In the genomic region with DNA sequence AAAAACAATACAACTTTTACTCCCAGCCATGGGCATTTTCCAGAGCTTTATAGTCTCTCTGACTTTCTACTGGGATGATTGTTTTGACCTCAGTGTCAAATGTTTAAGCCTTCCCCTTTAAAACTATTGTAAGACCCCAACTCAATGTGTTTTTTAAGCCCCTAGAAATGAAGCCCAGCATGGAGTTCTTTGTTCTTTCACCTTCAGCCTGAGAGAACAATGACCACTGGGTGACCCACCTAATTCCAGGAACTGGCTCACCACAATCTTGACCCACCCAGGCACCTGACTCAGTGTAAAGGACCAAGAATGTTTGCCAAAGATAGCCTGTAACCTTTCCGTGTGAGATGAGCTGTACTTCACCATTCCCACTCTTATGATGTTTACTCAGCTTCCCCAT, we compare ENCODE assay signal across 25 mouse cellular contexts.
"Had no signal": no experiment of that assay in that cellular context is flagged by ENCODE, and none has a peak within 500 bp of the region (broad histone marks: within the 10 kb centered on the region; RNA-seq: fewer than 3 reads in every experiment).

No protein-coding gene starts in this region.

- H3K9ac ChIP-seq: heart, embryonic 12.5 days; hindbrain, embryonic 13.5 days; hindbrain, embryonic 15.5 days; kidney, embryonic 15.5 days; limb, embryonic 12.5 days; liver, embryonic 13.5 days; liver, embryonic 15.5 days had no signal

- H3K4me1 ChIP-seq: heart, embryonic 10.5 days; hindbrain, embryonic 13.5 days; hindbrain, embryonic 15.5 days; kidney, embryonic 15.5 days; limb, embryonic 10.5 days; limb, embryonic 12.5 days; liver, embryonic 13.5 days; liver, embryonic 15.5 days had no signal

- H3K4me3 ChIP-seq: heart, embryonic 10.5 days; heart, embryonic 12.5 days; hindbrain, embryonic 13.5 days; hindbrain, embryonic 15.5 days; kidney, embryonic 15.5 days; left cerebral cortex, adult 2 months; limb, embryonic 10.5 days; limb, embryonic 12.5 days; liver, embryonic 13.5 days; liver, embryonic 15.5 days had no signal

- ATAC-seq: hindbrain, postnatal 0 days; intestine, embryonic 16.5 days had no signal

- H3K27me3 ChIP-seq: heart, embryonic 12.5 days; hindbrain, embryonic 13.5 days; hindbrain, embryonic 15.5 days; kidney, embryonic 15.5 days; limb, embryonic 12.5 days; liver, embryonic 13.5 days; liver, embryonic 15.5 days had no signal

- DNase-seq: gastrocnemius, postnatal 10 days; gastrocnemius, postnatal 25 days; heart, adult 18-20 months; heart, postnatal 14 days; heart, postnatal 36 days; kidney, adult 11 months; kidney, adult 2 months; kidney, adult 9 months; kidney, postnatal 14 days; kidney, postnatal 36 days; liver; liver, embryonic 13.5 days had no signal

- H3K9me3 ChIP-seq: heart, embryonic 10.5 days; hindbrain, embryonic 13.5 days; hindbrain, embryonic 15.5 days; kidney, embryonic 15.5 days; limb, embryonic 10.5 days; limb, embryonic 12.5 days; liver, embryonic 15.5 days had no signal

- H3K27ac ChIP-seq: heart, embryonic 10.5 days; hindbrain, embryonic 13.5 days; hindbrain, embryonic 15.5 days; hindbrain, postnatal 0 days; kidney, embryonic 15.5 days; kidney, postnatal 0 days; left cerebral cortex, adult 2 months; limb, embryonic 10.5 days; limb, embryonic 12.5 days; liver, embryonic 13.5 days; liver, embryonic 15.5 days had no signal

- H3K36me3 ChIP-seq: heart, embryonic 10.5 days; heart, embryonic 12.5 days; hindbrain, embryonic 13.5 days; hindbrain, embryonic 15.5 days; kidney, embryonic 15.5 days; limb, embryonic 10.5 days; limb, embryonic 12.5 days; liver, embryonic 13.5 days; liver, embryonic 15.5 days had no signal

- H3K4me2 ChIP-seq: heart, embryonic 12.5 days; hindbrain, embryonic 13.5 days; hindbrain, embryonic 15.5 days; kidney, embryonic 15.5 days; limb, embryonic 12.5 days; liver, embryonic 11.5 days; liver, embryonic 13.5 days; liver, embryonic 15.5 days had no signal
